ENCODE assay signal across 8 mouse cellular contexts in genomic region chr16:58670643-58671042, GRCm38 (mm10). TPM values are rescaled to one million over a fixed set of nuclear protein-coding genes. Genes with fewer than 3 reads are reported as not detected.
DNase-seq lines count a peak whose midpoint lies in the region; ATAC-seq and TF ChIP-seq lines count a peak whose summit lies in the region.

No protein-coding gene starts in this region.

- peaks cover 24% of the 10 kb centered on the region for H3K36me3 ChIP-seq in heart, postnatal 0 days (replicated peaks; ENCODE audit: control insufficient read depth, insufficient read depth, low read length)
- peaks cover 10% of the 10 kb centered on the region for H3K36me3 ChIP-seq in hindbrain, embryonic 16.5 days (ENCODE audit: control insufficient read depth, insufficient read depth, low read length)

- peaks cover 13% of the 10 kb centered on the region for H3K4me1 ChIP-seq in heart, postnatal 0 days (ENCODE audit: control insufficient read depth, insufficient read depth)
- H3K4me1 ChIP-seq in hindbrain, embryonic 16.5 days (ENCODE audit: control insufficient read depth, insufficient read depth, low read depth, low read length) = peaks cover 10% of the 10 kb centered on the region

- peak overlapping the region; percentile 65 for H3K9ac ChIP-seq in heart, postnatal 0 days (replicated peaks; ENCODE audit: low read depth, low read length)
- H3K9ac ChIP-seq in hindbrain, embryonic 16.5 days (ENCODE audit: low read depth, low read length) = peak overlapping the region; percentile 75

- H3K9me3 ChIP-seq in heart, postnatal 0 days (replicated peaks; ENCODE audit: control insufficient read depth, low read length) = no peaks in the 10 kb centered on the region
- H3K9me3 ChIP-seq in hindbrain, embryonic 16.5 days (ENCODE audit: control insufficient read depth, low read length) = no peaks in the 10 kb centered on the region

- TF ChIP-seq EP300 in heart, postnatal 0 days (IDR thresholded peaks at IDR 0.05; ENCODE audit: low read depth) = no peak

- 0 out of 2 replicates have a peak, but pooled peaks have one; percentile 1 for ATAC-seq in heart, postnatal 0 days (ENCODE audit: insufficient read depth, low read depth)
- ATAC-seq in hindbrain, embryonic 16.5 days = peak; percentile 43; the same call in 1 of the 2 replicates

- peak overlapping the region; percentile 86 for H3K4me3 ChIP-seq in heart, postnatal 0 days (ENCODE audit: low read depth, low read length)
- peak overlapping the region; percentile 63 for H3K4me3 ChIP-seq in hindbrain, embryonic 16.5 days (ENCODE audit: low read length)

- no peak for TF ChIP-seq CTCF in heart, postnatal 0 days (IDR thresholded peaks at IDR 0.05; ENCODE audit: low read depth)

- intact Hi-C loops in heart, postnatal 10 days (cut with DNase I) = loop anchor here (2.0 to 5.0 kb wide), 2 partner anchors 58 to 153 kb away; no protein-coding TSS in a partner anchor

- no peaks in the 10 kb centered on the region for H3K27me3 ChIP-seq in heart, postnatal 0 days (ENCODE audit: control insufficient read depth, insufficient read depth, low read length)
- H3K27me3 ChIP-seq in hindbrain, embryonic 16.5 days (replicated peaks; ENCODE audit: control insufficient read depth, insufficient read depth, low read length) = no peaks in the 10 kb centered on the region

- peak overlapping the region; percentile 76 for H3K27ac ChIP-seq in heart, postnatal 0 days (ENCODE audit: low read depth)
- H3K27ac ChIP-seq in hindbrain, embryonic 16.5 days (ENCODE audit: low read depth, low read length) = peak overlapping the region; percentile 80

- WGBS in heart, postnatal 0 days = under 1% methylated on average over 25 of the region's 25 CpGs
- WGBS in hindbrain, embryonic 16.5 days = 0% methylated on average over 25 of the region's 25 CpGs

- DNase-seq in heart, postnatal 0 days (ENCODE audit: low spot score) = no peak
- no peak for DNase-seq in heart, postnatal 10 days
- peak; percentile 29 for DNase-seq in ZHBTc4 (ENCODE audit: low read depth, low spot score)
- DNase-seq in lung, postnatal 36 days = peak; percentile 39
- DNase-seq in cerebellum, postnatal 10 days = no peak
- DNase-seq in cerebellum, adult 18-20 months = no peak
- DNase-seq in ovary, adult 18-20 months (ENCODE audit: low spot score) = no peak

- peak overlapping the region; percentile 93 for H3K4me2 ChIP-seq in heart, postnatal 0 days (ENCODE audit: low read depth, low read length)
- H3K4me2 ChIP-seq in hindbrain, embryonic 16.5 days (ENCODE audit: low read length) = peak overlapping the region; percentile 74

RNA-seq across cellular contexts. Expression of gene Cpox, which starts 0.6 kb away (rescaled TPM):
- 27.4 and 35.4 TPM in 2 replicates for total RNA-seq in heart, postnatal 0 days (2014; rRNA removed; ENCODE audit: low replicate concordance)
- polyA plus RNA-seq in heart, postnatal 0 days (2015; fragmentation: Nextera tagmentation; extraction: Ambion mirVana) = 15.4 and 15.6 TPM in 2 replicates
- 10 to 100 TPM; 20.4 to 25.7 TPM for total RNA-seq in heart, postnatal 10 days (2021)
- 14.5 and 16.3 TPM in 2 replicates for polyA plus RNA-seq in hindbrain, embryonic 16.5 days (2015; fragmentation: Nextera tagmentation; extraction: Ambion mirVana)

RNA-seq across cellular contexts. Expression of gene E330017A01Rik, which starts 32.1 kb away (rescaled TPM):
- not detected in 2 replicates for total RNA-seq in heart, postnatal 0 days (2014; rRNA removed; ENCODE audit: low replicate concordance)
- polyA plus RNA-seq in heart, postnatal 0 days (2015; fragmentation: Nextera tagmentation; extraction: Ambion mirVana) = not detected in 2 replicates
- total RNA-seq in heart, postnatal 10 days (2021) = not detected
- not detected in 2 replicates for polyA plus RNA-seq in hindbrain, embryonic 16.5 days (2015; fragmentation: Nextera tagmentation; extraction: Ambion mirVana)

RNA-seq across cellular contexts. Expression of gene Gpr15, which starts 48.2 kb away (rescaled TPM):
- total RNA-seq in heart, postnatal 0 days (2014; rRNA removed; ENCODE audit: low replicate concordance) = not detected in 2 replicates
- polyA plus RNA-seq in heart, postnatal 0 days (2015; fragmentation: Nextera tagmentation; extraction: Ambion mirVana) = 0.10 TPM in 1 of 2 replicates, not detected in the other
- total RNA-seq in heart, postnatal 10 days (2021) = not detected
- 0.12 TPM in 1 of 2 replicates, not detected in the other for polyA plus RNA-seq in hindbrain, embryonic 16.5 days (2015; fragmentation: Nextera tagmentation; extraction: Ambion mirVana)

RNA-seq across cellular contexts. Expression of gene Gm813, which starts 53.9 kb away (rescaled TPM):
- not detected in 2 replicates for total RNA-seq in heart, postnatal 0 days (2014; rRNA removed; ENCODE audit: low replicate concordance)
- not detected in 2 replicates for polyA plus RNA-seq in heart, postnatal 0 days (2015; fragmentation: Nextera tagmentation; extraction: Ambion mirVana)
- not detected for total RNA-seq in heart, postnatal 10 days (2021)
- not detected in 2 replicates for polyA plus RNA-seq in hindbrain, embryonic 16.5 days (2015; fragmentation: Nextera tagmentation; extraction: Ambion mirVana)

RNA-seq across cellular contexts. Expression of gene Cldnd1, which starts 57.1 kb away (rescaled TPM):
- total RNA-seq in heart, postnatal 0 days (2014; rRNA removed; ENCODE audit: low replicate concordance) = 24.0 and 43.9 TPM in 2 replicates
- 72.0 and 72.8 TPM in 2 replicates for polyA plus RNA-seq in heart, postnatal 0 days (2015; fragmentation: Nextera tagmentation; extraction: Ambion mirVana)
- 10 to 100 TPM; 69.1 to 69.7 TPM for total RNA-seq in heart, postnatal 10 days (2021)
- polyA plus RNA-seq in hindbrain, embryonic 16.5 days (2015; fragmentation: Nextera tagmentation; extraction: Ambion mirVana) = 157 and 169 TPM in 2 replicates

Comparison
In these comparisons a context has a peak if more than half of its experiments do, and no peak if none do; other contexts are left out.
1. DNase-seq: peak in ZHBTc4 (single experiment) and lung, postnatal 36 days (single experiment); none in heart, postnatal 0 days (single experiment), heart, postnatal 10 days (0 of 2), cerebellum, postnatal 10 days (0 of 2), cerebellum, adult 18-20 months (0 of 2) and ovary, adult 18-20 months (single experiment).